Mouse (Mus musculus) 3134 (cell line): ENCODE measurements at regions not wholly inside any gene's neighbourhood (a gene's known extent, or its start where the extent isn't known, plus 50 kb on each side); places are given as distances from the start of the nearest gene placed in this dataset.

Experiments used
- DNase-seq: peaks from one replicate; pipeline ENCODE4 v3.0.0-alpha.2; 2011; ENCODE audit warnings: low spot score; ENCODE audit not compliant: insufficient read length; ENCODE audit errors: extremely low read depth

- DNase-seq, result no peak
Measured at GRCm38 (mm10) chr13:103483392-103483791, 149.1 kb upstream of the Mast4 start.

GRCm38 (mm10) chr13:103476328-103476727, 142.0 kb upstream of the Mast4 start:
- DNase-seq, result no peak

DNA sequence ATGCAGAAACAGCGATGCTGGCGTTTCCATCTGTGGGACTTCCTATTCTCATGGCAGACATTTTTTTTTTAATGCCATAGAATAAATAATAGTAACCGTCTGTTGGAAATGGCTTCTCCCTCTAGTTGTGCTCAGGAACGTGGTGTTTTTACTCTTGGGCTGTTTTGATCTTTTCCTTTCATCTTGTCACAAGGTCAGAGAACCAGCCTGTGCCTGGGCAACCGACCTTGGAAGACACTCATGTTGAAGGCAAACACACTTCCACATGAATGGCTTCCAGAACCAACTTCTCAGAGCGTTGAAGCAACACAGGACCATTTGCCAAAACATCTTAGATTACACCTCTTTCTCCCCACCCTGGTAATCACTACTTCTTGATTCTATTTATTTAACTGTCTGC, 137.9 kb upstream of the Mast4 start:
- DNase-seq, result no peak

- DNase-seq, result no peak
Measured at GRCm38 (mm10) chr13:103470141-103470540, 135.8 kb upstream of the Mast4 start.

DNA sequence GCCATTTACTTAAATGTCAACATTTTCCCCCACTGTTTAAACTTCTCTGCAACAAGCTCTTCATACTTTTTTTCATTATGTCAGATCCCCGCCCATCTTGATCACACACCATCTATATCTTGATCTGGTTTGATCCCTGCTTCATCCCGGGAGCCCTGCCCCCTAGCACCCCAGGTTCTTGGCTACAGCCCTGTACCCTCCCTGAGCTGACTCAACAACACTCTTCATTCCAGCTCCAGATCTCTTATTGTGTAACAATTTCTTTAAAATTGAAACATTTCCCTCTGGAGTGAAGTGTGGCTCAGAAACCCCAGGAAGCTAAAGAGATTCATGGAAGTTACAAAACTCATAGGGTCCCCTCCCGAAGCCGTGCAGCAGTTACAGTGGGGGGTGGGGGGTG, 126.2 kb upstream of the Mast4 start:
- no peak for DNase-seq

DNA sequence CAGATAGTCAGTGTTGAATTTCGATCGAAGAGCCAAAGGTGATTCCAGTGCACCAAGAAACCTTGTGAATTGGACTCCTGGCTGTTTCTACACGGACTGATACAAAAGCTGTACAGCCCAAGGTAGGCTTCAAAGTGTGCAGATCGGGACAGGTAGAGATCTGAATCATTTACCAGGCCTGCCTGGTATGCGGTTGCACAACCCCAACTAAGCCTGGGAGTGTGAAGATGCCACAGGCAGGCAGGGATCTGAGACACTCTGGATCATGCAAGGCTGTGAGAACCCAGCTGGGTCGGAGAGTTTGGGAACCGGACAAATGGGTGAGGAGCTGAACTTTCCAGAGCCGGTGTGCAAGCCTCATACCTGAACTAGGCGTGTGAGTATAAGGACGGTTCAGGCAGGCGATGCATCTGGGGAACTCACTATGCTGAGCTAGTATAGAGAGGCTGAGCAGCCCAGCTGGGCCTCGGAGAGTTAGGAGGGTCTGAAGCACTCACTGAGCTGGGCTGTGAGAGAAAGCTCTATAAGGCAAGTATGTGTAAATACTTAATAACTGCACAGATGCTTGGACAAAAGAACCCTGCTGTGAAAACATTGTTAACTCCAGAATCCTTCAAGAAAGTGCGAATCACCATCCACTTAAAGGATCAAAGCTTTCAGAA, 125.3 kb upstream of the Mast4 start:
- no peak for DNase-seq

GRCm38 (mm10) chr13:103452837-103453236, 118.5 kb upstream of the Mast4 start:
- no peak for DNase-seq

GRCm38 (mm10) chr13:103430589-103430988, 96.3 kb upstream of the Mast4 start:
- DNase-seq, result no peak

GRCm38 (mm10) chr13:103424011-103424410, 89.7 kb upstream of the Mast4 start:
- DNase-seq, result no peak

GRCm38 (mm10) chr13:103423417-103423816, 89.1 kb upstream of the Mast4 start:
- no peak for DNase-seq

DNA sequence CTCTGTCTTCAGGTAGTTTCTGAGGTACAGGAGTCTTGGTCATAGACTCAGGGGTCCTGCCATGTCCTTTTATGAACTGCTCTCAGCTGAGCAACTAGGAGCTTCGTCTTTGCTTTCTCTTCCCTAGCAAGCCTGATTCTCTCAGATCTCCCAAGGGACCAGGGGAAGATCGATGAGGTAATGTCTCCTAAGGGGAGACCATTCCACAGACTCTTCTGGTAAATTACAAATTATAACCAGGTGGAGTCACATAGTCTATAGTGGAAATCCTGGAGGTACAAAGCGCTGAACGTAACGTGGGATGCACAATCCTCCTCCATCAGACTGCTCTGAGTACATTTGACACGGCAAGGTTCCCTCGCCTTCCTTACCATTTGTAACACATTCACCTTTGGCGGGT, 88.7 kb upstream of the Mast4 start:
- DNase-seq, result no peak

DNA sequence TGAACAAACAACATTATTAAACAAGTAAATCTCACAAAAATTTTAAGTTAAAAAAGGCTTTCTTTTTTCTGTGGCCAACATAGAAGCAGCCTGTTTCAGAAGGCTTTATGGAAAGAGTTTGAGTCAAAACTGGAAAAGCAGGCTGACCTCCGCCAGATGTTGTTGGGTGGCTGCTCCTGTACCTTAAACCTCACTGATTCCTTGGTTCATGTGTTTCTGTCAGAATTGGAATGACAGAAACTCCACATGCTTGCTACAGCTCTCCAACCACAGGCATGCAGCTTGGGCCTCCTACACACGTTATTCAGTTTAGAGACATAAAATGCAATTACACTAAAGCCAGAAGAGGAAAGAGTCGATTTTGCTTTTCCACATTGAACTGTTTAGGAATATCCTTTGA, 84.8 kb upstream of the Mast4 start:
- DNase-seq, result no peak

- DNase-seq, result no peak
Measured at GRCm38 (mm10) chr13:103417256-103417655, 83.0 kb upstream of the Mast4 start.

GRCm38 (mm10) chr13:103415335-103415734, 81.0 kb upstream of the Mast4 start:
- DNase-seq, result no peak

GRCm38 (mm10) chr13:103412566-103412965, 78.3 kb upstream of the Mast4 start:
- DNase-seq, result no peak

DNA sequence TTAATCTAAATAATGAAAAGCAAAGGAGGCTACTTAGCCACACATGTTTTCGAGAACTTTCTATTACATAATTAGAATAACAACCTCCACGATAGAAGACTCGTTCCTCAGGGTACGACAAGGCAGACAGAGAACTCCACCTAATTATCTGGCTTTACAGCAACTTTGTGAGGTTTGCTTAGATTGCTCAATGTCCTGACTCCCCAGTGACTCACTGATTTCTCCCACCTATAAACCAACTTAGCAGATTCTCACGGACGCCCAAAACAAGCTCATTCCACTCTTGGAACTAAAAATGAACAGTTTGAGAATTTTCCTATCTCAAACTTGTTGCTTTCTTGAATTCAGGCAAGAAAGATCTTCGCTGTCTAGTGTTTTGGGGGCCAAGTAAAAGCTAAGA, 75.0 kb upstream of the Mast4 start:
- DNase-seq, result no peak

- DNase-seq, result no peak
Measured at GRCm38 (mm10) chr13:103396526-103397020, 62.3 kb upstream of the Mast4 start.

DNA sequence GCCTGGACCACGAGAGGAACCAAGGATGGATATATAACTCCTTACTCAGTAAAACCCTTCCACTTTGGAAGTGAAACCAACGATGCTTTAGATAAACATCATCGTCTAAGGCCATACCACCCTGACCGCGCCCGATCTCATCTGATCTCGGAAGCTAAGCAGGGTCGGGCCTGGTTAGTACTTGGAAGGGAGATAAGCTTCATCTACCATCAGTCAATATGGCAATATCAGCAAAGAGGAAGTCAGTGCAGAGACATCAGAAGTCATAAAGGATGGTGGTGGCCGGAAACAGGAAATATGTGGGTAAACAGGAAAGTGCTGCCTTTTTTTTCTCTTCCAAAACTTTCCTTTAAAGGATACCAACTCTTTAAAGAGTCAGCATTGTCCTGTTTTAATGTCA, 61.8 kb upstream of the Mast4 start:
- no peak for DNase-seq

DNA sequence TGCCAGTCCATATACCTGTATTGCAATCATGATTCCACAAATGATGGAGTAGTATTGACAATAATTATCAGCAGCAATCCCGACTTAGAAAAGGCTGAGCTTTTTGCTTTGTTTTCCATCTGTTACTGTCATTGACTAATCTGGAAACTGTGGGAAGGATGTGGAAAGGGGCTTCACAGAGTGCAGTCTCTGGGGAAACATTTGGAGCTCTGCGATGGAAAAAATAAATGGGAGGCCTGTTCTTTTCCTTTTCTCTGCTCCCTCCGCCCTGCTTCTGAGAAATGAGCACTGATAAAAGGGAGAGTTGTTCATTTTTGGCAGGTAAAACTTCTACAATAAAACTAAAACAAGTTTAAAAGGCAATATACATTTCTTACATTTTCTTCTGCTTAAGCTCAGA, 58.3 kb upstream of the Mast4 start:
- DNase-seq, result no peak

GRCm38 (mm10) chr13:103391396-103391795, 57.1 kb upstream of the Mast4 start:
- no peak for DNase-seq

DNA sequence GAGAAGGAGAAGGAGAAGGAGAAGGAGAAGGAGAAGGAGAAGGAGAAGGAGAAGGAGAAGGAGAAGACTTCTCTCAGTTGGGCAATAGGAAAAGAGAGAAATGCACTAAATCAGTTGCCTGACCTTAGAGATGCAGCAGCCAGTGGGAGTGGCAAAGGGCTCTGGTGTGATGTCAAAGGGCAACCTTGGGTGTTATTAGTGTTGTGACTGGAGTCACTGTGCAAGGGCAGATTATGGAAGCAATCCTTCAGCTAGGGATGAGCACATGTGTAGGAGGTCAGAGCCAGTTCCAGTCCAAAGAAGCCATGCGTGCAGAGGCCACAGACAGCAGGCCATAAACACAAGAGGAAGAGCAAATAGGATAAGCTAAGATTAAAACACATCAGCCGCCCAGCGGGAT, 56.7 kb upstream of the Mast4 start:
- DNase-seq, result no peak

DNA sequence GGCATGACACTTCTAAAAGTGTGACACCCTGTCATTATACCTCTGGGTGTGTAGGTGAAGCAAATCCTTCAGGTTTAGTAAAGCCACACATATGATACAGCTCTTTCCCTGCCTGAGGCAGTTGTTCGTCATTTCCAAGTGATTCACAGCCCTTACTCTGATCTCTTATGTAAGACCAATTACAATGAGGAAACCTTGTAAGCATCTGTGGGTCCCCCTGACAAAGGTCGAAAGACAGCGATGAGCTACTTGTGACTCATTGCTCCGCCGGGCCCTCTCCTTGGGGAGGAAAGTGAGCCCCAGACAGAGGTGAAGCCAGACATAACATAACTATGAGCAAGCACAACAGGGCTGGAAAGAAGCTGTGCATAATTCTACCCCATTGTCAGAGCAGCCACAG, 52.7 kb upstream of the Mast4 start:
- DNase-seq, result peak; percentile 52
